Mouse (Mus musculus): ENCODE data around the gene Kif18a. TPM values are rescaled to one million over a fixed set of nuclear protein-coding genes. Genes with fewer than 3 reads are reported as not detected.

Gene Kif18a
- polyA plus RNA-seq, 1 experiment = 1.3 TPM

GRCm38 (mm10) chr2:109334237-109334636 is 53.7 kb downstream of the Kif18a start:
- no peak for TF ChIP-seq GATA1 (IDR thresholded peaks at IDR 0.05; ENCODE audit: low read length)

GRCm38 (mm10) chr2:109335765-109336164 is 55.2 kb downstream of the Kif18a start:
- TF ChIP-seq GATA1 (IDR thresholded peaks at IDR 0.05; ENCODE audit: low read length) = no peak

- no peak for TF ChIP-seq GATA1 (IDR thresholded peaks at IDR 0.05; ENCODE audit: low read length)
Measured at GRCm38 (mm10) chr2:109345386-109345785, 64.8 kb downstream of the Kif18a start.

- no peak for TF ChIP-seq GATA1 (IDR thresholded peaks at IDR 0.05; ENCODE audit: low read length)
Measured at GRCm38 (mm10) chr2:109348742-109349141, 68.2 kb downstream of the Kif18a start.

GRCm38 (mm10) chr2:109358456-109359141 is 78.1 kb downstream of the Kif18a start:
- no peak for TF ChIP-seq GATA1 (IDR thresholded peaks at IDR 0.05; ENCODE audit: low read length)

GRCm38 (mm10) chr2:109365962-109366361 is 85.4 kb downstream of the Kif18a start:
- no peak for TF ChIP-seq GATA1 (IDR thresholded peaks at IDR 0.05; ENCODE audit: low read length)

- TF ChIP-seq GATA1 (IDR thresholded peaks at IDR 0.05; ENCODE audit: low read length) = no peak
Measured at GRCm38 (mm10) chr2:109374881-109375280, 94.3 kb downstream of the Kif18a start.

GRCm38 (mm10) chr2:109384019-109384418 is 103.5 kb downstream of the Kif18a start:
- TF ChIP-seq GATA1 (IDR thresholded peaks at IDR 0.05; ENCODE audit: low read length) = no peak

- TF ChIP-seq GATA1 (IDR thresholded peaks at IDR 0.05; ENCODE audit: low read length) = no peak
Measured at GRCm38 (mm10) chr2:109386211-109386610, 105.7 kb downstream of the Kif18a start.

GRCm38 (mm10) chr2:109388733-109389132 is 108.2 kb downstream of the Kif18a start:
- no peak for TF ChIP-seq GATA1 (IDR thresholded peaks at IDR 0.05; ENCODE audit: low read length)

- TF ChIP-seq GATA1 (IDR thresholded peaks at IDR 0.05; ENCODE audit: low read length) = no peak
Measured at GRCm38 (mm10) chr2:109389977-109390376, 109.4 kb downstream of the Kif18a start.

Other genes starting within 250 kb of the Kif18a start
- gene Mettl15, start within 50 bp of the Kif18a start, polyA plus RNA-seq (2012) = 0.56 and 1.4 TPM in 2 replicates

All from G1E-ER4 (cell line).